ENCODE assay signal across 8 mouse cellular contexts in genomic region chr5:129000706-129001468, GRCm38 (mm10). TPM values are rescaled to one million over a fixed set of nuclear protein-coding genes. Genes with fewer than 3 reads are reported as not detected.
DNase-seq lines count a peak whose midpoint lies in the region; ATAC-seq and TF ChIP-seq lines count a peak whose summit lies in the region.

No protein-coding gene starts in this region.

- TF ChIP-seq EP300 in liver, postnatal 0 days (IDR thresholded peaks at IDR 0.05; ENCODE audit: low read depth): no peak

- DNase-seq in gastrocnemius, postnatal 10 days: peak; percentile 14
- DNase-seq in gastrocnemius, postnatal 4 days (ENCODE audit: low spot score in 2 of 2): no peak
- DNase-seq in G1E (ENCODE audit: low spot score): peak; percentile 79
- peak; percentile 79 for DNase-seq in liver, postnatal 0 days
- no peak for DNase-seq in lung, postnatal 10 days
- DNase-seq in thymus, postnatal 4 days: no peak
- no peak for DNase-seq in right cerebral cortex, postnatal 36 days (ENCODE audit: low spot score in 2 of 2)

- TF ChIP-seq CTCF in G1E (IDR thresholded peaks at IDR 0.05; ENCODE audit: low read depth, low read length): no peak
- TF ChIP-seq CTCF in liver, postnatal 0 days (IDR thresholded peaks at IDR 0.05; ENCODE audit: low read depth): peak; percentile 68

- H3K27me3 ChIP-seq in G1E (ENCODE audit: insufficient read depth, low read length): no peaks in the 10 kb centered on the region
- no peaks in the 10 kb centered on the region for H3K27me3 ChIP-seq in liver, postnatal 0 days (ENCODE audit: insufficient read depth, low read length)

- peak overlapping the region; percentile 54 for H3K4me2 ChIP-seq in liver, postnatal 0 days (ENCODE audit: low read depth, low read length)

- peak overlapping the region; percentile 16; the same call in 1 of the 2 replicates for H3K9ac ChIP-seq in liver, postnatal 0 days (replicated peaks)

- WGBS in liver, postnatal 0 days (ENCODE audit: insufficient replicate concordance): 23% methylated on average over 8 of the region's 8 CpGs

- H3K4me1 ChIP-seq in G1E (ENCODE audit: insufficient read depth, low read depth, low read length): peaks cover 62% of the 10 kb centered on the region
- H3K4me1 ChIP-seq in liver, postnatal 0 days (ENCODE audit: insufficient read depth): peaks cover 51% of the 10 kb centered on the region

- no peaks in the 10 kb centered on the region for H3K9me3 ChIP-seq in G1E (replicated peaks)
- H3K9me3 ChIP-seq in liver, postnatal 0 days (ENCODE audit: low read length): no peaks in the 10 kb centered on the region

- peak overlapping the region; percentile 66 for H3K27ac ChIP-seq in liver, postnatal 0 days (ENCODE audit: low read depth)

- H3K36me3 ChIP-seq in G1E (replicated peaks): peaks cover 89% of the 10 kb centered on the region
- H3K36me3 ChIP-seq in liver, postnatal 0 days (replicated peaks; ENCODE audit: insufficient read depth, low read length): peaks cover 46% of the 10 kb centered on the region

- H3K4me3 ChIP-seq in G1E (ENCODE audit: low read depth, low read length): peak overlapping the region; percentile 58; the same call in 1 of the 2 replicates
- H3K4me3 ChIP-seq in liver, postnatal 0 days (ENCODE audit: low read depth, low read length): no peak overlapping the region

- peak; percentile 95 for ATAC-seq in G1E (ENCODE audit: extremely low read depth, insufficient number of reproducible peaks, low FRiP score, poor library complexity, severe bottlenecking)
- peak; percentile 95 for ATAC-seq in erythroblast, adult 5-6 weeks (replicated peaks; ENCODE audit: low FRiP score, poor library complexity, severe bottlenecking)
- ATAC-seq in liver, postnatal 0 days: peak; percentile 83

RNA-seq across cellular contexts. Expression of gene Stx2, which starts 7.5 kb away (rescaled TPM):
- 10 to 100 TPM; 11.5 to 15.3 TPM for total RNA-seq in gastrocnemius, postnatal 10 days (2021)
- 10 to 100 TPM; 24.5 to 29.0 TPM for total RNA-seq in gastrocnemius, postnatal 4 days (2021)
- total RNA-seq in G1E (2014; fragmentation: Nextera tagmentation) (26.4 and 83.8 TPM in 2 replicates), G1E (2017) (37.5 and 44.1 TPM in 2 replicates)
- polyA plus RNA-seq in G1E (2012): 15.3 and 18.1 TPM in 2 replicates
- 48.0 and 57.3 TPM in 2 replicates for total RNA-seq in erythroblast, adult 5-6 weeks (2015; ENCODE audit: low replicate concordance)
- total RNA-seq in erythroblast, adult 5-6 weeks (2017; ENCODE audit: low replicate concordance): 160 and 298 TPM in 2 replicates
- polyA plus RNA-seq in liver, postnatal 0 days (2015; fragmentation: Nextera tagmentation; extraction: Ambion mirVana): 30.9 and 35.6 TPM in 2 replicates

RNA-seq across cellular contexts. Expression of gene Ran, which starts 19.0 kb away (rescaled TPM):
- total RNA-seq in gastrocnemius, postnatal 10 days (2021): 10 to 100 TPM; 88.5 to 91.3 TPM
- 100 to 1,000 TPM; 105 to 111 TPM for total RNA-seq in gastrocnemius, postnatal 4 days (2021)
- total RNA-seq in G1E (2014; fragmentation: Nextera tagmentation) (161 and 173 TPM in 2 replicates), G1E (2017) (481 and 750 TPM in 2 replicates)
- 5,187 and 6,161 TPM in 2 replicates for polyA plus RNA-seq in G1E (2012)
- 125 and 151 TPM in 2 replicates for total RNA-seq in erythroblast, adult 5-6 weeks (2015; ENCODE audit: low replicate concordance)
- total RNA-seq in erythroblast, adult 5-6 weeks (2017; ENCODE audit: low replicate concordance): 77.9 and 87.8 TPM in 2 replicates
- polyA plus RNA-seq in liver, postnatal 0 days (2015; fragmentation: Nextera tagmentation; extraction: Ambion mirVana): 183 and 206 TPM in 2 replicates

RNA-seq across cellular contexts. Expression of gene Rimbp2, which starts 47.6 kb away (rescaled TPM):
- total RNA-seq in gastrocnemius, postnatal 10 days (2021): under 1 TPM; 0.07 to 0.25 TPM
- under 1 TPM; 0.20 to 0.21 TPM for total RNA-seq in gastrocnemius, postnatal 4 days (2021)
- not detected in 2 replicates for total RNA-seq in G1E (2014; fragmentation: Nextera tagmentation)
- total RNA-seq in G1E (2017): 0.06 TPM in 1 of 2 replicates, not detected in the other
- not detected in 2 replicates for polyA plus RNA-seq in G1E (2012)
- total RNA-seq in erythroblast, adult 5-6 weeks (2015; ENCODE audit: low replicate concordance): not detected in 2 replicates
- not detected in 2 replicates for total RNA-seq in erythroblast, adult 5-6 weeks (2017; ENCODE audit: low replicate concordance)
- polyA plus RNA-seq in liver, postnatal 0 days (2015; fragmentation: Nextera tagmentation; extraction: Ambion mirVana): not detected in 2 replicates

Comparison
In these comparisons a context has a peak if more than half of its experiments do, and no peak if none do; other contexts are left out.
1. DNase-seq: peak in gastrocnemius, postnatal 10 days (single experiment), G1E (single experiment) and liver, postnatal 0 days (single experiment); none in gastrocnemius, postnatal 4 days (0 of 2), lung, postnatal 10 days (single experiment), thymus, postnatal 4 days (single experiment) and right cerebral cortex, postnatal 36 days (0 of 2).
2. Peak in every context shown above with its lines, with median percentiles within 50 percentile points of each other: ATAC-seq.